Mouse (Mus musculus): Measurements from ENCODE around the gene Wnt3a. TPM values are rescaled to one million over a fixed set of nuclear protein-coding genes. Genes with fewer than 3 reads are reported as not detected.

Wnt3a gene
- polyA plus RNA-seq, 1 experiment from 2014 or later = not detected

- no peak overlapping the region for H3K27ac ChIP-seq
- H3K27me3 ChIP-seq (replicated peaks) = peaks cover 100% of the 10 kb centered on the region
- no peak overlapping the region for H3K4me2 ChIP-seq
- H3K9me3 ChIP-seq (replicated peaks) = no peaks in the 10 kb centered on the region
- no peak overlapping the region for H3K4me3 ChIP-seq
- WGBS (ENCODE audit: insufficient replicate concordance) = 49% methylated on average over 5 of the region's 5 CpGs
- H3K9ac ChIP-seq = no peak overlapping the region
- H3K4me1 ChIP-seq = no peaks in the 10 kb centered on the region
- ATAC-seq = no peak
- H3K36me3 ChIP-seq = no peaks in the 10 kb centered on the region
Observed at GRCm38 (mm10) chr11:59282111-59282510, 8.4 kb downstream of the Wnt3a start.

GRCm38 (mm10) chr11:59278047-59278446 is 12.5 kb downstream of the Wnt3a start:
- Histone ChIP-seq H3K4me1 (no peaks in the 10 kb centered on the region), H3K9ac (no peak overlapping the region), H3K27me3 (replicated peaks) (peaks cover 98% of the 10 kb centered on the region), H3K4me2 (no peak overlapping the region), H3K36me3 (no peaks in the 10 kb centered on the region), H3K4me3 (no peak overlapping the region), H3K27ac (no peak overlapping the region), H3K9me3 (replicated peaks) (no peaks in the 10 kb centered on the region)
- ATAC-seq = no peak
- WGBS (ENCODE audit: insufficient replicate concordance) = 47% methylated on average over 4 of the region's 4 CpGs

- no peak overlapping the region for H3K9ac ChIP-seq
- H3K9me3 ChIP-seq (replicated peaks) = no peaks in the 10 kb centered on the region
- ATAC-seq = no peak
- no peak overlapping the region for H3K4me2 ChIP-seq
- H3K27me3 ChIP-seq (replicated peaks) = peaks cover 98% of the 10 kb centered on the region
- H3K27ac ChIP-seq = no peak overlapping the region
- no peaks in the 10 kb centered on the region for H3K36me3 ChIP-seq
- no peak overlapping the region for H3K4me3 ChIP-seq
- 5% methylated on average over 2 of the region's 2 CpGs for WGBS (ENCODE audit: insufficient replicate concordance)
- H3K4me1 ChIP-seq = no peaks in the 10 kb centered on the region
Observed at GRCm38 (mm10) chr11:59276877-59277276, 13.7 kb downstream of the Wnt3a start.

GRCm38 (mm10) chr11:59274184-59274583 is 16.4 kb downstream of the Wnt3a start:
- no peaks in the 10 kb centered on the region for H3K36me3 ChIP-seq
- H3K4me3 ChIP-seq = no peak overlapping the region
- 61% methylated on average over 3 of the region's 3 CpGs for WGBS (ENCODE audit: insufficient replicate concordance)
- H3K4me2 ChIP-seq = no peak overlapping the region
- peaks cover 95% of the 10 kb centered on the region for H3K27me3 ChIP-seq (replicated peaks)
- no peaks in the 10 kb centered on the region for H3K9me3 ChIP-seq (replicated peaks)
- ATAC-seq = no peak
- H3K4me1 ChIP-seq = no peaks in the 10 kb centered on the region
- no peak overlapping the region for H3K9ac ChIP-seq
- no peak overlapping the region for H3K27ac ChIP-seq

GRCm38 (mm10) chr11:59266727-59267126 is 23.8 kb downstream of the Wnt3a start:
- no peak overlapping the region for H3K9ac ChIP-seq
- no peaks in the 10 kb centered on the region for H3K36me3 ChIP-seq
- peaks cover 8% of the 10 kb centered on the region for H3K9me3 ChIP-seq (replicated peaks)
- no peak for ATAC-seq
- 19% methylated on average over 6 of the region's 6 CpGs for WGBS (ENCODE audit: insufficient replicate concordance)
- H3K27me3 ChIP-seq (replicated peaks) = peaks cover 98% of the 10 kb centered on the region
- H3K4me3 ChIP-seq = no peak overlapping the region
- no peak overlapping the region for H3K4me2 ChIP-seq
- no peak overlapping the region for H3K27ac ChIP-seq
- peaks cover 29% of the 10 kb centered on the region for H3K4me1 ChIP-seq

- Histone ChIP-seq H3K27me3 (replicated peaks) (peaks cover 88% of the 10 kb centered on the region), H3K4me3 (no peak overlapping the region), H3K27ac (no peak overlapping the region), H3K4me1 (peaks cover 44% of the 10 kb centered on the region), H3K9me3 (replicated peaks) (peaks cover 8% of the 10 kb centered on the region), H3K9ac (no peak overlapping the region), H3K4me2 (no peak overlapping the region), H3K36me3 (no peaks in the 10 kb centered on the region)
- ATAC-seq = no peak
- WGBS (ENCODE audit: insufficient replicate concordance) = 64% methylated on average over 8 of the region's 8 CpGs
Observed at GRCm38 (mm10) chr11:59265154-59265813, 25.3 kb downstream of the Wnt3a start.

GRCm38 (mm10) chr11:59264593-59264992 is 26.0 kb downstream of the Wnt3a start:
- ATAC-seq = no peak
- no peak overlapping the region for H3K27ac ChIP-seq
- peaks cover 87% of the 10 kb centered on the region for H3K27me3 ChIP-seq (replicated peaks)
- H3K4me2 ChIP-seq = peak overlapping the region; percentile 89
- 10% methylated on average over 8 of the region's 8 CpGs for WGBS (ENCODE audit: insufficient replicate concordance)
- peak overlapping the region; percentile 59 for H3K4me3 ChIP-seq
- H3K9me3 ChIP-seq (replicated peaks) = peaks cover 8% of the 10 kb centered on the region
- no peaks in the 10 kb centered on the region for H3K36me3 ChIP-seq
- peak overlapping the region; percentile 57; the same call in 1 of the 2 replicates for H3K9ac ChIP-seq
- peaks cover 51% of the 10 kb centered on the region for H3K4me1 ChIP-seq

GRCm38 (mm10) chr11:59263870-59264563 is 26.5 kb downstream of the Wnt3a start:
- no peak overlapping the region for H3K27ac ChIP-seq
- peak overlapping the region; percentile 89 for H3K4me2 ChIP-seq
- peak overlapping the region; percentile 57 for H3K9ac ChIP-seq
- H3K4me3 ChIP-seq = peak overlapping the region; percentile 59
- H3K4me1 ChIP-seq = peaks cover 56% of the 10 kb centered on the region
- peaks cover 84% of the 10 kb centered on the region for H3K27me3 ChIP-seq (replicated peaks)
- no peaks in the 10 kb centered on the region for H3K36me3 ChIP-seq
- H3K9me3 ChIP-seq (replicated peaks) = peaks cover 8% of the 10 kb centered on the region
- WGBS (ENCODE audit: insufficient replicate concordance) = 1% methylated on average over 56 of the region's 56 CpGs
- no peak for ATAC-seq

- H3K27me3 ChIP-seq (replicated peaks) = peaks cover 84% of the 10 kb centered on the region
- peaks cover 57% of the 10 kb centered on the region for H3K4me1 ChIP-seq
- H3K9ac ChIP-seq = no peak overlapping the region
- peak overlapping the region; percentile 92; the same call in 1 of the 2 replicates for H3K27ac ChIP-seq
- no peak overlapping the region for H3K4me2 ChIP-seq
- H3K36me3 ChIP-seq = no peaks in the 10 kb centered on the region
- ATAC-seq = no peak
- no peak overlapping the region for H3K4me3 ChIP-seq
- H3K9me3 ChIP-seq (replicated peaks) = no peaks in the 10 kb centered on the region
Observed at GRCm38 (mm10) chr11:59262308-59262707, 28.2 kb downstream of the Wnt3a start.

GRCm38 (mm10) chr11:59260706-59261493 is 29.7 kb downstream of the Wnt3a start:
- Histone ChIP-seq H3K36me3 (no peaks in the 10 kb centered on the region), H3K9me3 (replicated peaks) (no peaks in the 10 kb centered on the region), H3K27me3 (replicated peaks) (peaks cover 84% of the 10 kb centered on the region), H3K4me2 (peak overlapping the region; percentile 69), H3K9ac (peak overlapping the region; percentile 60), H3K4me3 (peak overlapping the region; percentile 33), H3K27ac (peak overlapping the region; percentile 92), H3K4me1 (peaks cover 57% of the 10 kb centered on the region)
- WGBS (ENCODE audit: insufficient replicate concordance) = 37% methylated on average over 10 of the region's 10 CpGs
- peak; percentile 99 for ATAC-seq

- Histone ChIP-seq H3K27me3 (replicated peaks) (peaks cover 82% of the 10 kb centered on the region), H3K4me1 (peaks cover 54% of the 10 kb centered on the region)
Observed at GRCm38 (mm10) chr11:59259647-59260046, 30.9 kb downstream of the Wnt3a start.

GRCm38 (mm10) chr11:59248101-59248500 is 42.5 kb downstream of the Wnt3a start:
- H3K36me3 ChIP-seq = no peaks in the 10 kb centered on the region
- no peak overlapping the region for H3K4me3 ChIP-seq
- no peak overlapping the region for H3K27ac ChIP-seq
- H3K4me2 ChIP-seq = no peak overlapping the region
- H3K9me3 ChIP-seq (replicated peaks) = no peaks in the 10 kb centered on the region
- ATAC-seq = no peak
- H3K4me1 ChIP-seq = no peaks in the 10 kb centered on the region
- peaks cover 98% of the 10 kb centered on the region for H3K27me3 ChIP-seq (replicated peaks)
- H3K9ac ChIP-seq = no peak overlapping the region
- WGBS (ENCODE audit: insufficient replicate concordance) = 18% methylated on average over 10 of the region's 10 CpGs

More at GRCm38 (mm10) chr11:59259647-59260046, 30.9 kb downstream of the Wnt3a start:
- Histone ChIP-seq H3K36me3 (no peaks in the 10 kb centered on the region), H3K27ac (peak overlapping the region; percentile 92; the same call in 1 of the 2 replicates), H3K4me3 (no peak overlapping the region), H3K9me3 (replicated peaks) (no peaks in the 10 kb centered on the region), H3K4me2 (peak overlapping the region; percentile 69), H3K9ac (no peak overlapping the region)
- 0 out of 2 replicates have a peak, but pooled peaks have one; percentile 22 for ATAC-seq
- WGBS (ENCODE audit: insufficient replicate concordance) = 43% methylated on average over 7 of the region's 7 CpGs

Measured in liver, embryonic 12.5 days (tissue).